In genomic region chr17:75463645-75464044, GRCm38 (mm10) we compare ENCODE assay signal across 29 mouse cellular contexts. TPM values are rescaled to one million over a fixed set of nuclear protein-coding genes. Genes with fewer than 3 reads are reported as not detected.
DNase-seq lines count a peak whose midpoint lies in the region; ATAC-seq and TF ChIP-seq lines count a peak whose summit lies in the region.
"Had no signal": no experiment of that assay in that cellular context is flagged by ENCODE, and none has a peak within 500 bp of the region (broad histone marks: within the 10 kb centered on the region; RNA-seq: fewer than 3 reads in every experiment).

No protein-coding gene starts in this region.

- no peaks in the 10 kb centered on the region for H3K36me3 ChIP-seq in midbrain, embryonic 14.5 days (ENCODE audit: control insufficient read depth, insufficient read depth, low read length)
- H3K36me3 ChIP-seq: embryonic facial prominence, embryonic 12.5 days; heart, embryonic 13.5 days; hindbrain, embryonic 10.5 days; hindbrain, embryonic 15.5 days; liver, embryonic 12.5 days; neural tube, embryonic 12.5 days had no signal

- ATAC-seq in midbrain, embryonic 14.5 days (ENCODE audit: low FRiP score, low TSS enrichment) = no peak
- ATAC-seq: activated CD4-positive, CD25-positive, alpha-beta regulatory T cell, adult 4 months; forebrain, embryonic 14.5 days; liver, embryonic 12.5 days; liver, postnatal 0 days had no signal

- no peak overlapping the region for H3K4me2 ChIP-seq in midbrain, embryonic 14.5 days (ENCODE audit: low read length)
- H3K4me2 ChIP-seq: embryonic facial prominence, embryonic 12.5 days; heart, embryonic 13.5 days; hindbrain, embryonic 15.5 days; liver, embryonic 12.5 days; midbrain, embryonic 11.5 days; neural tube, embryonic 12.5 days had no signal

- WGBS in midbrain, embryonic 14.5 days = 98% methylated on average over 2 of the region's 2 CpGs

- no peaks in the 10 kb centered on the region for H3K27me3 ChIP-seq in midbrain, embryonic 14.5 days (ENCODE audit: control insufficient read depth, insufficient read depth, low read length)
- H3K27me3 ChIP-seq: embryonic facial prominence, embryonic 12.5 days; heart, embryonic 13.5 days; hindbrain, embryonic 15.5 days; liver, embryonic 12.5 days; neural tube, embryonic 12.5 days had no signal

- no peak overlapping the region for H3K9ac ChIP-seq in midbrain, embryonic 14.5 days (replicated peaks; ENCODE audit: low read length)
- H3K9ac ChIP-seq: embryonic facial prominence, embryonic 12.5 days; heart, embryonic 13.5 days; hindbrain, embryonic 15.5 days; liver, embryonic 12.5 days; liver, postnatal 0 days; neural tube, embryonic 12.5 days had no signal

- no peak for TF ChIP-seq POLR2A in bone marrow macrophage, adult 2 months (IDR thresholded peaks at IDR 0.05; ENCODE audit: borderline replicate concordance, low read depth, low read length)

- TF ChIP-seq CTCF in bone marrow macrophage, adult 2 months (IDR thresholded peaks at IDR 0.05; ENCODE audit: low read depth, low read length) = no peak

- H3K4me1 ChIP-seq in bone marrow macrophage, adult 2 months (ENCODE audit: control insufficient read depth, insufficient read depth, low read length) = peaks cover 61% of the 10 kb centered on the region
- H3K4me1 ChIP-seq in midbrain, embryonic 14.5 days (ENCODE audit: control insufficient read depth, insufficient read depth, low read length) = no peaks in the 10 kb centered on the region

- H3K4me3 ChIP-seq in bone marrow macrophage, adult 2 months (ENCODE audit: insufficient read depth, low read length) = no peak overlapping the region
- no peak overlapping the region for H3K4me3 ChIP-seq in midbrain, embryonic 14.5 days (replicated peaks; ENCODE audit: low read depth, low read length)
- H3K4me3 ChIP-seq: embryonic facial prominence, embryonic 12.5 days; heart, embryonic 13.5 days; hindbrain, embryonic 10.5 days; hindbrain, embryonic 15.5 days; liver, embryonic 12.5 days; neural tube, embryonic 12.5 days had no signal

- no peaks in the 10 kb centered on the region for H3K9me3 ChIP-seq in midbrain, embryonic 14.5 days (ENCODE audit: control insufficient read depth, low read length)
- H3K9me3 ChIP-seq: embryonic facial prominence, embryonic 12.5 days; heart, embryonic 13.5 days; hindbrain, embryonic 10.5 days; hindbrain, embryonic 15.5 days; liver, embryonic 12.5 days; neural tube, embryonic 12.5 days had no signal

- peak; percentile 32 to 52 for DNase-seq in heart, adult 9 months (ENCODE audit: low spot score in 2 of 2)
- DNase-seq in heart, postnatal 4 days = no peak
- DNase-seq in 416B (ENCODE audit: low read depth) = peak; percentile 3
- DNase-seq in lung, postnatal 36 days = peak; percentile 51
- DNase-seq in midbrain, embryonic 14.5 days = no peak
- no peak for DNase-seq in frontal cortex, postnatal 14 days (ENCODE audit: low spot score in 2 of 2)
- DNase-seq: adrenal gland, adult 2 months; cerebellum, adult 11-12 months; cerebellum, adult 9-11 months; embryo, embryonic 11 days; heart, postnatal 10 days; kidney, adult 8-10 months; kidney, postnatal 4 days; liver, postnatal 0 days; right cerebral cortex, postnatal 4 days; thymus, adult 2 months; thymus, postnatal 36 days had no signal

- peak overlapping the region; percentile 98 for H3K27ac ChIP-seq in bone marrow macrophage, adult 2 months (ENCODE audit: insufficient read depth, low read depth, low read length)
- no peak overlapping the region for H3K27ac ChIP-seq in midbrain, embryonic 14.5 days (replicated peaks; ENCODE audit: low read depth, low read length)
- H3K27ac ChIP-seq: embryonic facial prominence, embryonic 12.5 days; heart, embryonic 13.5 days; hindbrain, embryonic 10.5 days; hindbrain, embryonic 15.5 days; kidney, postnatal 0 days; liver, embryonic 12.5 days; neural tube, embryonic 12.5 days; stomach, postnatal 0 days had no signal

RNA-seq across cellular contexts. Expression of gene Rasgrp3, which starts 27.9 kb away (rescaled TPM):
- 10 to 100 TPM; 51.8 to 53.3 TPM for total RNA-seq in heart, postnatal 4 days (2021)
- polyA plus RNA-seq in bone marrow macrophage, adult 2 months (2012; ENCODE audit: insufficient read depth, insufficient read length, missing spikeins) = 17.7 and 19.4 TPM in 2 replicates
- 2.6 and 8.4 TPM in 2 replicates for polyA plus RNA-seq in midbrain, embryonic 14.5 days (2014; fragmentation: Nextera tagmentation; extraction: Ambion mirVana)

Comparison
In these comparisons a context has a peak if more than half of its experiments do, and no peak if none do; other contexts are left out.
1. DNase-seq: peak in heart, adult 9 months (2 of 2), 416B (single experiment) and lung, postnatal 36 days (single experiment); none in heart, postnatal 4 days (single experiment), midbrain, embryonic 14.5 days (single experiment) and frontal cortex, postnatal 14 days (0 of 2).